Mouse (Mus musculus): ENCODE data around the gene Ccdc181. TPM values are rescaled to one million over a fixed set of nuclear protein-coding genes. Genes with fewer than 3 reads are reported as not detected.
"Not testable (repeated sequence)": the region's sequence is repeated elsewhere in the genome, so short reads cannot be mapped to it uniquely, and the experiment has no call there.

Ccdc181 gene
- polyA plus RNA-seq (2015; fragmentation: Nextera tagmentation; extraction: Ambion mirVana), result 6.5 and 6.7 TPM in 2 replicates

GRCm38 (mm10) chr1:164275455-164275954 is at the start of gene Ccdc181:
Ccdc181 (plus strand) TSS chr1:164275585.
- no peaks in the 10 kb centered on the region for H3K9me3 ChIP-seq
- peak; percentile 95 for ATAC-seq (ENCODE audit: low FRiP score, low read depth)
- WGBS, result under 1% methylated on average over 31 of the region's 31 CpGs
- H3K36me3 ChIP-seq, result no peaks in the 10 kb centered on the region
- peak within 1 kb of the TSS; percentile 88 for H3K4me2 ChIP-seq (replicated peaks)
- no peaks in the 10 kb centered on the region for H3K27me3 ChIP-seq
- H3K4me1 ChIP-seq, result peaks cover 19% of the 10 kb centered on the region
- H3K9ac ChIP-seq, result peak within 1 kb of the TSS; percentile 66
- H3K27ac ChIP-seq, result no peak within 1 kb of the TSS
- peak within 1 kb of the TSS; percentile 53 for H3K4me3 ChIP-seq

- WGBS, result 68% methylated on average over 2 of the region's 4 CpGs
- not testable (repeated sequence) for H3K9ac ChIP-seq; H3K4me2 ChIP-seq (replicated peaks); H3K27ac ChIP-seq; H3K4me3 ChIP-seq; ATAC-seq (ENCODE audit: low FRiP score, low read depth); H3K27me3 ChIP-seq; H3K9me3 ChIP-seq; H3K4me1 ChIP-seq; H3K36me3 ChIP-seq
Measured at GRCm38 (mm10) chr1:164231937-164232570, 43.3 kb upstream of the Ccdc181 start.

DNA sequence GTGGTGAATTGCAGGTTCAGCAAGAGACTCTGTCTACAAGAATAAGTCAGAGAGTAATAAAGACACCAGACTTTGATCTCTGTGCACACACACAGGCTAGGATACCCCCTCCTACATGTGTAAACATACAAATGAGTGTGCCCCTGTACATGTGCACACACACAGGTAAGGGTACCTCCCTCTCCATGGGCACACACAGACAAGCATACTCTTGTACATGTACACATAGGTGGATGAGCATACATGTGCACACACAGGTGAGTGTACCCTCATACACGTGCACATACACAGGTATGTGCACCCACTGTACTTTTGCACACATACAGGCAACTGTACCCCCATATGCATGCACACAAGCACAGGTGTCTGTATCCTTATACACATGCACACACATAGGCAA is 41.9 kb upstream of the Ccdc181 start:
- Histone ChIP-seq H3K36me3 (no peaks in the 10 kb centered on the region), H3K4me3 (no peak overlapping the region), H3K27ac (no peak overlapping the region), H3K9me3 (no peaks in the 10 kb centered on the region), H3K27me3 (no peaks in the 10 kb centered on the region), H3K4me1 (no peaks in the 10 kb centered on the region), H3K4me2 (replicated peaks) (no peak overlapping the region), H3K9ac (no peak overlapping the region)
- ATAC-seq (ENCODE audit: low FRiP score, low read depth), result no peak
- WGBS, result 91% methylated on average over 1 of the region's 1 CpGs

- H3K9ac ChIP-seq, result no peak overlapping the region
- no peaks in the 10 kb centered on the region for H3K9me3 ChIP-seq
- H3K4me2 ChIP-seq (replicated peaks), result no peak overlapping the region
- no peak overlapping the region for H3K27ac ChIP-seq
- H3K4me3 ChIP-seq, result no peak overlapping the region
- ATAC-seq (ENCODE audit: low FRiP score, low read depth), result no peak
- H3K27me3 ChIP-seq, result no peaks in the 10 kb centered on the region
- 58% methylated on average over 7 of the region's 7 CpGs for WGBS
- no peaks in the 10 kb centered on the region for H3K4me1 ChIP-seq
- H3K36me3 ChIP-seq, result no peaks in the 10 kb centered on the region
Measured at GRCm38 (mm10) chr1:164235078-164235477, 40.3 kb upstream of the Ccdc181 start.

GRCm38 (mm10) chr1:164236078-164236477 is 39.3 kb upstream of the Ccdc181 start:
- Histone ChIP-seq H3K27ac (no peak overlapping the region), H3K4me1 (no peaks in the 10 kb centered on the region), H3K4me2 (replicated peaks) (no peak overlapping the region), H3K9me3 (no peaks in the 10 kb centered on the region), H3K27me3 (no peaks in the 10 kb centered on the region), H3K36me3 (no peaks in the 10 kb centered on the region), H3K4me3 (no peak overlapping the region), H3K9ac (no peak overlapping the region)
- ATAC-seq (ENCODE audit: low FRiP score, low read depth), result no peak
- 70% methylated on average over 7 of the region's 7 CpGs for WGBS

GRCm38 (mm10) chr1:164241494-164241893 is 33.9 kb upstream of the Ccdc181 start:
- WGBS, result 78% methylated on average over 2 of the region's 2 CpGs
- Histone ChIP-seq H3K9ac (no peak overlapping the region), H3K36me3 (no peaks in the 10 kb centered on the region), H3K4me1 (no peaks in the 10 kb centered on the region), H3K27ac (no peak overlapping the region), H3K9me3 (no peaks in the 10 kb centered on the region), H3K27me3 (no peaks in the 10 kb centered on the region), H3K4me2 (replicated peaks) (no peak overlapping the region), H3K4me3 (no peak overlapping the region)
- ATAC-seq (ENCODE audit: low FRiP score, low read depth), result no peak

GRCm38 (mm10) chr1:164242809-164243208 is 32.6 kb upstream of the Ccdc181 start:
- Histone ChIP-seq H3K9me3 (no peaks in the 10 kb centered on the region), H3K4me2 (replicated peaks) (no peak overlapping the region), H3K27ac (no peak overlapping the region), H3K27me3 (no peaks in the 10 kb centered on the region), H3K36me3 (no peaks in the 10 kb centered on the region), H3K9ac (no peak overlapping the region), H3K4me3 (no peak overlapping the region), H3K4me1 (peaks cover 2% of the 10 kb centered on the region)
- ATAC-seq (ENCODE audit: low FRiP score, low read depth), result no peak
- WGBS, result 68% methylated on average over 8 of the region's 8 CpGs

DNA sequence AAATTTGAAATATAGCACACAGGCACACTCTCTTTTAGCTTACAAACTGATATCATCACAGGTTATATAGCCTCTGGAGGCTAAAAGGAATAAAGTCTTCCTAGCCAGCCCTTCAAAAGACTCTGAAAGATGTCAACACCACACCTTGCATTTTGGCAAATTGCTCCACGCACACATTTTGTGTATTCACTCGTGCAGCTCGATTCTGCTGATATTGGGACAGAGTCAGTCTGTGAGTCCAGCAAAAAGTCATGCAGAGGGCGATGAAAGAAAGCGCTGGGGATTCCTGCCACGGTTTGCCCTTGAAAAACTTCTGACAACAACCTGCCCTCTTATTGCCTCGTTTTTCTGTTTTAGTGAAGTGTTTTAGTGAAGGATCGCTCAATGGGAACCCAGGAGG is 27.9 kb upstream of the Ccdc181 start:
- H3K4me2 ChIP-seq (replicated peaks), result peak overlapping the region; percentile 86
- H3K9me3 ChIP-seq, result no peaks in the 10 kb centered on the region
- no peaks in the 10 kb centered on the region for H3K36me3 ChIP-seq
- no peak overlapping the region for H3K27ac ChIP-seq
- H3K4me1 ChIP-seq, result peaks cover 23% of the 10 kb centered on the region
- 0 out of 2 replicates have a peak, but pooled peaks cover 5% of the 10 kb centered on the region for H3K27me3 ChIP-seq
- peak overlapping the region; percentile 70; the same call in 1 of the 2 replicates for H3K9ac ChIP-seq
- ATAC-seq (ENCODE audit: low FRiP score, low read depth), result no peak
- peak overlapping the region; percentile 74; the same call in 1 of the 2 replicates for H3K4me3 ChIP-seq
- 48% methylated on average over 8 of the region's 8 CpGs for WGBS

- H3K9me3 ChIP-seq, result no peaks in the 10 kb centered on the region
- peak overlapping the region; percentile 74 for H3K4me3 ChIP-seq
- H3K27me3 ChIP-seq, result 0 out of 2 replicates have a peak, but pooled peaks cover 5% of the 10 kb centered on the region
- H3K4me1 ChIP-seq, result peaks cover 23% of the 10 kb centered on the region
- WGBS, result 9% methylated on average over 10 of the region's 10 CpGs
- H3K36me3 ChIP-seq, result no peaks in the 10 kb centered on the region
- peak overlapping the region; percentile 70 for H3K9ac ChIP-seq
- H3K27ac ChIP-seq, result no peak overlapping the region
- no peak for ATAC-seq (ENCODE audit: low FRiP score, low read depth)
- H3K4me2 ChIP-seq (replicated peaks), result peak overlapping the region; percentile 86
Measured at GRCm38 (mm10) chr1:164247971-164248370, 27.4 kb upstream of the Ccdc181 start.

GRCm38 (mm10) chr1:164248465-164249331 is 26.7 kb upstream of the Ccdc181 start, which contains the start of gene Slc19a2:
Slc19a2 (plus strand) TSS chr1:164249046.
- peaks cover 23% of the 10 kb centered on the region for H3K4me1 ChIP-seq
- H3K4me2 ChIP-seq (replicated peaks), result peak within 1 kb of the TSS; percentile 86
- WGBS, result under 1% methylated on average over 56 of the region's 79 CpGs
- no peaks in the 10 kb centered on the region for H3K9me3 ChIP-seq
- H3K27ac ChIP-seq, result peak within 1 kb of the TSS; percentile 55; the same call in 1 of the 2 replicates
- no peaks in the 10 kb centered on the region for H3K36me3 ChIP-seq
- H3K9ac ChIP-seq, result peak within 1 kb of the TSS; percentile 76
- peak; percentile 96 for ATAC-seq (ENCODE audit: low FRiP score, low read depth)
- peak within 1 kb of the TSS; percentile 74 for H3K4me3 ChIP-seq
- H3K27me3 ChIP-seq, result 0 out of 2 replicates have a peak, but pooled peaks cover 5% of the 10 kb centered on the region

GRCm38 (mm10) chr1:164249332-164249711 is 26.1 kb upstream of the Ccdc181 start:
- Histone ChIP-seq H3K36me3 (no peaks in the 10 kb centered on the region), H3K4me1 (peaks cover 23% of the 10 kb centered on the region), H3K4me3 (peak overlapping the region; percentile 74), H3K27ac (peak overlapping the region; percentile 22; the same call in 1 of the 2 replicates), H3K27me3 (0 out of 2 replicates have a peak, but pooled peaks cover 5% of the 10 kb centered on the region), H3K9ac (peak overlapping the region; percentile 76), H3K9me3 (no peaks in the 10 kb centered on the region), H3K4me2 (replicated peaks) (peak overlapping the region; percentile 86)
- WGBS, result under 1% methylated on average over 33 of the region's 33 CpGs
- ATAC-seq (ENCODE audit: low FRiP score, low read depth), result no peak; the same call in 1 of the 2 replicates
